Mouse (Mus musculus): Measurements from ENCODE around the gene Lbh. TPM values are rescaled to one million over a fixed set of nuclear protein-coding genes. Genes with fewer than 3 reads are reported as not detected.

The Lbh gene
- polyA plus RNA-seq, 1 experiment from 2014 or later = 2.7 TPM

- Histone ChIP-seq H3K4me1 (replicated peaks) (no peaks in the 10 kb centered on the region), H3K9me3 (no peaks in the 10 kb centered on the region), H3K36me3 (no peaks in the 10 kb centered on the region), H3K27ac (no peak overlapping the region), H3K27me3 (no peaks in the 10 kb centered on the region), H3K4me3 (replicated peaks) (no peak overlapping the region), H3K9ac (replicated peaks) (no peak overlapping the region), H3K4me2 (no peak overlapping the region)
- ATAC-seq (ENCODE audit: insufficient number of reproducible peaks, insufficient read depth, low FRiP score, low TSS enrichment, low read depth) = no peak
- whole genome bisulfite sequencing = 69% methylated on average over 11 of the region's 11 CpGs
Measured at GRCm38 (mm10) chr17:72976258-72977231, 58.4 kb downstream of the Lbh start.

GRCm38 (mm10) chr17:72977616-72978015 is 59.5 kb downstream of the Lbh start:
- Histone ChIP-seq H3K27me3 (no peaks in the 10 kb centered on the region), H3K36me3 (no peaks in the 10 kb centered on the region), H3K4me3 (replicated peaks) (no peak overlapping the region), H3K4me1 (replicated peaks) (no peaks in the 10 kb centered on the region), H3K4me2 (no peak overlapping the region), H3K27ac (no peak overlapping the region), H3K9me3 (no peaks in the 10 kb centered on the region), H3K9ac (replicated peaks) (no peak overlapping the region)
- ATAC-seq (ENCODE audit: insufficient number of reproducible peaks, insufficient read depth, low FRiP score, low TSS enrichment, low read depth) = no peak
- 88% methylated on average over 1 of the region's 1 CpGs for WGBS

- Histone ChIP-seq H3K27me3 (no peaks in the 10 kb centered on the region), H3K4me1 (replicated peaks) (no peaks in the 10 kb centered on the region), H3K9ac (replicated peaks) (no peak overlapping the region), H3K9me3 (no peaks in the 10 kb centered on the region), H3K36me3 (no peaks in the 10 kb centered on the region), H3K4me3 (replicated peaks) (no peak overlapping the region), H3K4me2 (no peak overlapping the region), H3K27ac (no peak overlapping the region)
- WGBS = 81% methylated on average over 6 of the region's 6 CpGs
- no peak for ATAC-seq (ENCODE audit: insufficient number of reproducible peaks, insufficient read depth, low FRiP score, low TSS enrichment, low read depth)
Measured at GRCm38 (mm10) chr17:72982156-72982555, 64.1 kb downstream of the Lbh start.

DNA sequence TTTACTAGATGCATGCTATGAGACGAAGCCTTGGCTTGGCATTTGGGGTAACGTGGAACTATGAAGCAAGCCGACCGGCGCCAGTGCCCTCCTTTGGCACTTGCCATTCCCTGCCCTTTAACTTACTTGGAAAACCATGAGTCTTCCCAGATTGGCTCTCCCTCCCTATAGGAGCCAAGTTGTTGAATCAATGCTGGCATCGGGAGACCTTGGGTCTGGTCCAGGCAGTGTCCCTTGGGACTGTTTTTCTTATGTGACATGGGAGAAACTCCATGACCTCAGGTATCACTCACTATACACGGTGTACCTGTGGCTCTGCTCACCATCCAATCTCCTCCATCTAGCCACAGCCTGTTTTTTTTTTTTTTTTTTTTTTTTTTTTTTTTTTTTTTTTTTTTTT is 65.4 kb downstream of the Lbh start:
- Histone ChIP-seq H3K9ac (replicated peaks) (no peak overlapping the region), H3K4me1 (replicated peaks) (no peaks in the 10 kb centered on the region), H3K27ac (no peak overlapping the region), H3K36me3 (no peaks in the 10 kb centered on the region), H3K4me2 (no peak overlapping the region), H3K27me3 (no peaks in the 10 kb centered on the region), H3K9me3 (no peaks in the 10 kb centered on the region), H3K4me3 (replicated peaks) (no peak overlapping the region)
- no peak for ATAC-seq (ENCODE audit: insufficient number of reproducible peaks, insufficient read depth, low FRiP score, low TSS enrichment, low read depth)
- WGBS = 95% methylated on average over 7 of the region's 7 CpGs

GRCm38 (mm10) chr17:72989025-72989424 is 70.9 kb downstream of the Lbh start:
- no peaks in the 10 kb centered on the region for H3K36me3 ChIP-seq
- no peaks in the 10 kb centered on the region for H3K9me3 ChIP-seq
- H3K27me3 ChIP-seq = no peaks in the 10 kb centered on the region
- H3K4me2 ChIP-seq = no peak overlapping the region
- WGBS = 75% methylated on average over 6 of the region's 6 CpGs
- no peak for ATAC-seq (ENCODE audit: insufficient number of reproducible peaks, insufficient read depth, low FRiP score, low TSS enrichment, low read depth)
- H3K4me1 ChIP-seq (replicated peaks) = no peaks in the 10 kb centered on the region
- no peak overlapping the region for H3K27ac ChIP-seq
- no peak overlapping the region for H3K9ac ChIP-seq (replicated peaks)
- no peak overlapping the region for H3K4me3 ChIP-seq (replicated peaks)

Other genes starting within 250 kb of the Lbh start
- gene Ypel5, start 81.9 kb upstream of the Lbh start, polyA plus RNA-seq (2016; fragmentation: Nextera tagmentation; extraction: Ambion mirVana) = 40.9 and 41.2 TPM in 2 replicates
- 7.5 and 9.6 TPM in 2 replicates for gene Lclat1, start 189.7 kb downstream of the Lbh start, polyA plus RNA-seq (2016; fragmentation: Nextera tagmentation; extraction: Ambion mirVana)